Mouse (Mus musculus) heart, embryonic 14.5 days (tissue): ENCODE data around the gene Tmem74b. TPM values are rescaled to one million over a fixed set of nuclear protein-coding genes. Genes with fewer than 3 reads are reported as not detected.

ENCODE experiments used
- polyA plus RNA-seq: library from polyadenylated mRNA; unstranded; fragments of >200 nt; fragmentation: Nextera tagmentation; extraction: Ambion mirVana; gene quantifications from 2 replicates; pipeline ENCODE4 v1.2.1, GENCODE M21; 2014

Tmem74b gene
- polyA plus RNA-seq, 1 experiment from 2014 or later = 1.1 TPM

Other genes with a start within 250 kb of the Tmem74b start
- not detected in 2 replicates for gene 4921509C19Rik, start 225.9 kb upstream of the Tmem74b start, polyA plus RNA-seq
- gene Nsfl1c, start 207.8 kb upstream of the Tmem74b start, polyA plus RNA-seq = 149 and 150 TPM in 2 replicates
- 744 and 751 TPM in 2 replicates for gene Fkbp1a, start 159.5 kb upstream of the Tmem74b start, polyA plus RNA-seq
- gene Sdcbp2, start 129.4 kb upstream of the Tmem74b start, polyA plus RNA-seq = 3.2 and 3.6 TPM in 2 replicates
- gene Snph, start 69.4 kb upstream of the Tmem74b start, polyA plus RNA-seq = 0.31 TPM in 2 replicates
- gene Rad21l, start 33.5 kb upstream of the Tmem74b start, polyA plus RNA-seq = not detected in 2 replicates
- gene Psmf1, start 42.2 kb downstream of the Tmem74b start, polyA plus RNA-seq = 30.9 and 33.7 TPM in 2 replicates
- not detected in 2 replicates for gene Rspo4, start 140.9 kb downstream of the Tmem74b start, polyA plus RNA-seq
- gene Angpt4, start 209.2 kb downstream of the Tmem74b start, polyA plus RNA-seq = 0.32 TPM in 1 of 2 replicates, not detected in the other